9 mouse cellular contexts compared by ENCODE assay signal in the genomic region with DNA sequence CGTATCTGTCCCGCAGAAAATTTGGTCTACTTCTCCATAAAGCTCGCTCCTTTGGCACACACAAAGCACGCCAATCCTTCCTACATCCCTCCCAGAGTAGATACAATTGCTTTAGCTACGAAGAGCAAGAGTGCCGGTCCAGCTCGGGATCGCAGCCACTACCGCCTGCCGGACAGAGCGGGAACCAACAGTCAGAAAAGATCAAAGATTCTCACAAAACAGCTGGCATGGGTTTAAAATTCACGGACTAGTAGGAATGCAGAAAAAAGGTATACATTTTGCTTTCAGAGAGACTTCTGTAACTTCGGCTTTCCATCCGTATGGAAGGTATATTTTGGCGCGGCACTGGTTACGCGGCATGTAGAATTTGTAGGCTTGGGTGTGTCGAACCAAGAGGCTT. TPM values are rescaled to one million over a fixed set of nuclear protein-coding genes. Genes with fewer than 3 reads are reported as not detected.
A peak's percentile ranks its signal among the peaks of the same experiment; 100 is the strongest.
DNase-seq lines count a peak whose midpoint lies in the region; ATAC-seq and TF ChIP-seq lines count a peak whose summit lies in the region.
"Had no signal": no experiment of that assay in that cellular context is flagged by ENCODE, and none has a peak within 500 bp of the region (broad histone marks: within the 10 kb centered on the region; RNA-seq: fewer than 3 reads in every experiment).

No protein-coding gene starts in this region.

- TF ChIP-seq POLR2A in limb, embryonic 14.5 days (IDR thresholded peaks at IDR 0.05; ENCODE audit: borderline replicate concordance, extremely low read depth, insufficient read depth, insufficient read length): no peak

- no peak for ATAC-seq in lung, embryonic 15.5 days (ENCODE audit: borderline replicate concordance, extremely low read depth, low FRiP score, low TSS enrichment)
- ATAC-seq in forebrain, embryonic 11.5 days (replicated peaks; ENCODE audit: low FRiP score): no peak
- ATAC-seq in limb, embryonic 14.5 days (ENCODE audit: low FRiP score, low read depth): no peak
- ATAC-seq in stomach, embryonic 15.5 days (ENCODE audit: insufficient read depth, low FRiP score, low read depth): no peak

- intact Hi-C loops in left cerebral cortex, postnatal 36 days (cut with DNase I): no loop called here

- H3K27ac ChIP-seq in lung, embryonic 15.5 days: no peak overlapping the region
- peak overlapping the region; percentile 84; the same call in 1 of the 2 replicates for H3K27ac ChIP-seq in forebrain, embryonic 11.5 days (ENCODE audit: low read depth, low read length)
- H3K27ac ChIP-seq in limb, embryonic 14.5 days (replicated peaks; ENCODE audit: low read depth, low read length): 0 out of 2 replicates have a peak overlapping the region, but pooled peaks have one; percentile 22
- H3K27ac ChIP-seq in stomach, embryonic 15.5 days: no peak overlapping the region

- H3K9me3 ChIP-seq in lung, embryonic 15.5 days: peaks cover 19% of the 10 kb centered on the region
- peaks cover 26% of the 10 kb centered on the region for H3K9me3 ChIP-seq in forebrain, embryonic 11.5 days (ENCODE audit: control insufficient read depth, low read length)
- peaks cover 58% of the 10 kb centered on the region for H3K9me3 ChIP-seq in limb, embryonic 14.5 days (ENCODE audit: control insufficient read depth, low read length)
- H3K9me3 ChIP-seq in stomach, embryonic 15.5 days: no peaks in the 10 kb centered on the region

- no peaks in the 10 kb centered on the region for H3K27me3 ChIP-seq in lung, embryonic 15.5 days
- no peaks in the 10 kb centered on the region for H3K27me3 ChIP-seq in forebrain, embryonic 11.5 days (ENCODE audit: control insufficient read depth, insufficient read depth, low read length)
- H3K27me3 ChIP-seq in limb, embryonic 14.5 days (ENCODE audit: control insufficient read depth, insufficient read depth, low read length): no peaks in the 10 kb centered on the region
- no peaks in the 10 kb centered on the region for H3K27me3 ChIP-seq in stomach, embryonic 15.5 days (replicated peaks)

- H3K36me3 ChIP-seq in lung, embryonic 15.5 days: peaks cover 42% of the 10 kb centered on the region
- peaks cover 29% of the 10 kb centered on the region for H3K36me3 ChIP-seq in forebrain, embryonic 11.5 days (ENCODE audit: control insufficient read depth, insufficient read depth, low read length)
- H3K36me3 ChIP-seq in limb, embryonic 14.5 days (ENCODE audit: control insufficient read depth, insufficient read depth, low read length): peaks cover 38% of the 10 kb centered on the region
- H3K36me3 ChIP-seq in stomach, embryonic 15.5 days: peaks cover 39% of the 10 kb centered on the region

- peak overlapping the region; percentile 69 for H3K4me2 ChIP-seq in lung, embryonic 15.5 days
- peak overlapping the region; percentile 40 for H3K4me2 ChIP-seq in forebrain, embryonic 11.5 days (ENCODE audit: low read depth, low read length, severe bottlenecking)
- H3K4me2 ChIP-seq in limb, embryonic 14.5 days (replicated peaks; ENCODE audit: low read depth, low read length, severe bottlenecking): peak overlapping the region; percentile 53
- peak overlapping the region; percentile 67 for H3K4me2 ChIP-seq in stomach, embryonic 15.5 days

- H3K4me3 ChIP-seq in lung, embryonic 15.5 days: peak overlapping the region; percentile 50
- peak overlapping the region; percentile 61; the same call in 1 of the 2 replicates for H3K4me3 ChIP-seq in forebrain, embryonic 11.5 days (ENCODE audit: low read depth, low read length)
- H3K4me3 ChIP-seq in limb, embryonic 14.5 days (replicated peaks; ENCODE audit: low read length): peak overlapping the region; percentile 53
- H3K4me3 ChIP-seq in stomach, embryonic 15.5 days (replicated peaks): peak overlapping the region; percentile 46

- peaks cover 34% of the 10 kb centered on the region for H3K4me1 ChIP-seq in lung, embryonic 15.5 days
- peaks cover 4% of the 10 kb centered on the region; the same call in 1 of the 2 replicates for H3K4me1 ChIP-seq in forebrain, embryonic 11.5 days (replicated peaks; ENCODE audit: control insufficient read depth, insufficient read depth, low read length)
- peaks cover 24% of the 10 kb centered on the region for H3K4me1 ChIP-seq in limb, embryonic 14.5 days (ENCODE audit: control insufficient read depth, insufficient read depth, low read length)
- H3K4me1 ChIP-seq in stomach, embryonic 15.5 days: peaks cover 14% of the 10 kb centered on the region

- 49% methylated on average over 19 of the region's 19 CpGs for WGBS in lung, embryonic 15.5 days
- WGBS in forebrain, embryonic 11.5 days: 58% methylated on average over 19 of the region's 19 CpGs
- WGBS in limb, embryonic 14.5 days: 56% methylated on average over 19 of the region's 19 CpGs
- WGBS in stomach, embryonic 15.5 days: 54% methylated on average over 19 of the region's 19 CpGs

- H3K9ac ChIP-seq in lung, embryonic 15.5 days: no peak overlapping the region
- peak overlapping the region; percentile 23; the same call in 1 of the 2 replicates for H3K9ac ChIP-seq in forebrain, embryonic 11.5 days (ENCODE audit: low read length)
- no peak overlapping the region for H3K9ac ChIP-seq in limb, embryonic 14.5 days (ENCODE audit: low read depth, low read length, severe bottlenecking)
- H3K9ac ChIP-seq in stomach, embryonic 15.5 days: no peak overlapping the region

- no peak for DNase-seq in lung, postnatal 4 days
- DNase-seq in forebrain, embryonic 11.5 days (ENCODE audit: low spot score): no peak
- DNase-seq in limb, embryonic 14.5 days (ENCODE audit: low spot score): no peak
- DNase-seq in left cerebral cortex, postnatal 36 days (ENCODE audit: low spot score in 2 of 2): no peak
- no peak for DNase-seq in gastrocnemius, postnatal 25 days
- no peak for DNase-seq in gastrocnemius, adult 8-10 months (ENCODE audit: low spot score in 2 of 2)
- DNase-seq: gastrocnemius, postnatal 36 days had no signal

RNA-seq across cellular contexts. Expression of a gene that starts 0.4 kb away (rescaled TPM):
- 685 and 703 TPM in 2 replicates for polyA plus RNA-seq in lung, embryonic 15.5 days (2015; fragmentation: Nextera tagmentation; extraction: Ambion mirVana)
- polyA plus RNA-seq in forebrain, embryonic 11.5 days (2014; fragmentation: Nextera tagmentation; extraction: Ambion mirVana): 2,785 and 3,035 TPM in 2 replicates
- 452 and 589 TPM in 2 replicates for polyA plus RNA-seq in limb, embryonic 14.5 days (2012; rRNA removed)
- polyA plus RNA-seq in limb, embryonic 14.5 days (2014; fragmentation: Nextera tagmentation; extraction: Ambion mirVana): 299 and 356 TPM in 2 replicates
- polyA plus RNA-seq in stomach, embryonic 15.5 days (2015; fragmentation: Nextera tagmentation; extraction: Ambion mirVana): 404 and 410 TPM in 2 replicates
- 100 to 1,000 TPM; 188 to 255 TPM for total RNA-seq in left cerebral cortex, postnatal 36 days (2021)
- total RNA-seq in gastrocnemius, postnatal 25 days (2021): 10 to 100 TPM in 1 of 2 experiments, 1 to 10 TPM in 1; 1.3 to 49.1 TPM
- 10 to 100 TPM in 1 of 4 experiments, 1 to 10 TPM in 2, under 1 TPM in 1; 0.87 to 26.8 (median 3.5) TPM for total RNA-seq in gastrocnemius, adult 8-10 months (2022)

RNA-seq across cellular contexts. Expression of a gene that starts 11.6 kb away (rescaled TPM):
- 45.7 and 48.1 TPM in 2 replicates for polyA plus RNA-seq in lung, embryonic 15.5 days (2015; fragmentation: Nextera tagmentation; extraction: Ambion mirVana)
- polyA plus RNA-seq in forebrain, embryonic 11.5 days (2014; fragmentation: Nextera tagmentation; extraction: Ambion mirVana): 111 and 123 TPM in 2 replicates
- 65.4 and 83.0 TPM in 2 replicates for polyA plus RNA-seq in limb, embryonic 14.5 days (2012; rRNA removed)
- 60.3 and 74.2 TPM in 2 replicates for polyA plus RNA-seq in limb, embryonic 14.5 days (2014; fragmentation: Nextera tagmentation; extraction: Ambion mirVana)
- polyA plus RNA-seq in stomach, embryonic 15.5 days (2015; fragmentation: Nextera tagmentation; extraction: Ambion mirVana): 40.4 and 44.3 TPM in 2 replicates
- total RNA-seq in left cerebral cortex, postnatal 36 days (2021): 100 to 1,000 TPM in 1 of 2 experiments, 10 to 100 TPM in 1; 90.4 to 113 TPM
- 10 to 100 TPM; 19.2 to 20.7 TPM for total RNA-seq in gastrocnemius, postnatal 25 days (2021)
- 10 to 100 TPM; 28.7 to 37.0 (median 33.3) TPM for total RNA-seq in gastrocnemius, adult 8-10 months (2022)

Comparison
In these comparisons a context has a peak if more than half of its experiments do, and no peak if none do; other contexts are left out.
1. H3K27ac ChIP-seq: peak in forebrain, embryonic 11.5 days (single experiment) and limb, embryonic 14.5 days (single experiment); none in lung, embryonic 15.5 days (single experiment) and stomach, embryonic 15.5 days (single experiment).
2. Peak in every context shown above with its lines, with median percentiles within 50 percentile points of each other: H3K4me2 ChIP-seq and H3K4me3 ChIP-seq.